Mouse (Mus musculus) gonadal fat pad, adult 2 months (tissue): ENCODE measurements around the gene Dok1. TPM values are rescaled to one million over a fixed set of nuclear protein-coding genes. Genes with fewer than 3 reads are reported as not detected.

Source experiments
- DNase-seq: peaks from one replicate; pipeline ENCODE4 v3.0.0-alpha.2; 2012; ENCODE audit warnings: low read depth
- polyA plus RNA-seq: library from polyadenylated mRNA; depleted of rRNA; stranded (reverse); fragments of >200 nt; gene quantifications from 2 replicates; pipeline ENCODE4 v1.2.3, GENCODE M21; 2012; rRNA removed

Gene Dok1
- 26.9 and 28.3 TPM in 2 replicates for polyA plus RNA-seq

DNA sequence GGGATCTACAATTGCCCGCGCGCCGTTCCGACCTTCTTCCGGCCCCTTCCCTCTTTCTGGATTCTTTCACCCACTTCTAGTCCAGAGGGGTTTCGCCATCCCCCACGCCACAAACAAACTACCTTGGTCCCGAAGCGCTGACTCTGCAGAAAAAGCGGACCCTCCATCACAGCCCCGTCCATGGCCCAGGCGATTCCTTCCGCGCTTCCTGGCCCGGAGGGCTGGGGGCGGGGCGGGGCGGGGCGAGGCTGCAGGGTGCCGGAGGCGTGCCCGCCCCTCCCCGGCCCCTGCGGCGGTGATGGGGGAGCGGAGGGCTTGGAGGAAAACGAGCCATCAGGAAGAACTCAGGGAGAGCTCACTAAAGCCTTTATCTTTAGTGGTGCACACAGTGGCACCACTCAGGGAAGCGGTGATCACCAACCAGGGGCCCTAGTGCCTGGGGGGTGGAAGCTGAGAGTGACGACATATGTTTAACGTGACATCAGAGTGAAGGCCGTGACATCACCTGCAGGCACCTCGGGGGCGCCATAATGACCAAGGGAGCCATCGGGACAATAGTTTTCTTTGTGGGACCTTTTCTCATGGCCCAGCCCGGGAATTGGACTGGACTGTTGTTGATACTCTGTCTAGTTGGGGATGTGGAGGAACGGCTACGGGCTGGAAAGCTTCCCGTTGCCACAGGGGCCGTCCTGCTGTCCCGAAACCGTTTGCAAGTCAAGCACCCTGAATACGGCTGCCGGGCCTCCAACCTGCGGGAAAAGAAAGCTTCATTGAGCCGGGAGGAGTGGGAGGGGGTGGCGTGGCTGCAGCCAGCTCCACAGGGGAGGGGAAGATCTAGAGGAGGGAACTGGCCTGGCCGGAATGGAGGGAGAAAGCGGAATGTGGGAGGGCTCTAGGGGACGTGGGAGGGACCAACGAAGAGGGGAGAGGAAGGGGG, at the start of gene Dok1, which contains the start of gene Loxl3:
TSS of gene Dok1 (minus strand) at position 223 of the 937 bp plus-strand sequence.
TSS of gene Loxl3 (plus strand) at position 925 of the 937 bp plus-strand sequence.
- no peak for DNase-seq

DNA sequence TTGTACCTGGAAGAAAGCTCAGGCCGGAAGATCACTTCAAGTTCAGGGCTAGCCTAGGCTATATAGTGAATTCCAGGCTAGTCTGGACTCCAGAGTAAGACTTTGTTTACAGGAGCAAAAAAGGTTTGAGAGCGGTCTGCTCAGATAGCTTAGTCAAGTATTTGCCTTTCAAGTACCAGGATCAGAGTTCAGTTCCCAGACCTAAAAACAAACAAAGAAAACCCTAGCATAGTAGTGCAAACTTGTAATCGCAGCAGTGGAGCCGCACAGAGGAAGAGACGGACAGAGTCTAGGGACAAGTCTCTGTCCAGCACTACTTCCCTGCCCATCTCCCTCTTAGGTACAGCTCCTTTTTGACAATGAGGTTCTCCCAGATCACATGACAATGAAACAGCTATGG, 46.9 kb upstream of the Dok1 start:
- no peak for DNase-seq

DNA sequence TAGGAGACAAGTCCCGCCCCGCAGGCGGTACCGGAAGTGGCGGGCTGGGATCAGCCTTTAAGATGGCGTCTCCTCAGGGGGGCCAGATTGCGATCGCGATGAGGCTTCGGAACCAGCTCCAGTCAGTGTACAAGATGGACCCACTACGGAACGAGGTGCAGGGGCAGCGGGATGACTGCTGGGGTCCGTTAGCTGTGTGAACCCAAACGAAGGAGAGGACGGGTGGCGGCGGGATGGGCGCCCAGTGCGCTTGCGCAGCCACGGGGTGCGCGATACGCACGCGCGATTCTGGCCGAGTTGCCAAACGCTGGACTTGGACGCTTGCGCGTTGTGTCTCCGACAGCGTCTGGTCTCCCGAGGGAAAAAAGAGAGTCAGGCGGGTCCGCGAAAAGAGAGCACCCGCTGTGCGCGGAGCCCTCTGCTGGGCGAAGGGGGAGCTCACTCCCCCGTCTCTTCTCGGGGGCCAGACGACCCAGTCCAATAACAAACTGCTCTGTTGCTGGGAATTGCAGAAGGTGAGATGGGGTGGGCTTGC, 45.1 kb upstream of the Dok1 start:
- DNase-seq = peak; percentile 60

DNA sequence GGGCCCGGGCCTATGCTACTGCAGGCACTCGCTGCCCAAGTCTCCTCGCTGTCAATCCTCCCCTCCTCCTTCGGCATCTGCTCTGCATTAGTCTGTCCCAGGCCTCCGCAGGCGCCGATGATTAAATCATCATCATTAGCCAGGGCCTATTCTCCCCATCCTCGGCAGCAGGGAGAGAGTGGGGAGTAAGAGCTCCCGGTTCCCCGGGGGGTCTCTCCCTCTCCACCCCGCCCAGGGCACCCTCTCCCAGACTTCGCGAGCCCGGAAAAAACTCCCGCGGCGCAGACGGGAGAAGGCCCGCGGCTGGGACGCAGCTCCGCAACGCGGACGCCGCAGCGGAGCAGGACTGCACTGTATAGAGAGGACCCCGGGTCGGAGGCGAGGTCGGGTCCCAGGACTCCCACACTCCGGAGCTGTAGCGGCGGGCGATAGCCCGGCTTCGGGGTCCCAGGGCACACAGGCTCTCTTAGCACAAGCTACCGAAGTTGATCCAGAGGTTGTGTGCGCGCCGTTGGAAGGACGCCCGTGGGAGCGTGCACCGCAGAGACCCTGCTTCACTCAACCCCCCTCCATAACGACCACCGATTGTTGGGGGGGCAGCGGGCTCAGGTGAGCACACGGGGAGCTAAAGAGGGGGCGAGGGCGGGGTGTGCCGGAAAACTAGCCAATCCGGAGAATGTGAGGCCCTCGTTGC, 44.5 kb upstream of the Dok1 start, which contains the start of gene Pcgf1:
TSS of gene Pcgf1 (plus strand) at position 240 of the 694 bp plus-strand sequence.
- no peak for DNase-seq

DNA sequence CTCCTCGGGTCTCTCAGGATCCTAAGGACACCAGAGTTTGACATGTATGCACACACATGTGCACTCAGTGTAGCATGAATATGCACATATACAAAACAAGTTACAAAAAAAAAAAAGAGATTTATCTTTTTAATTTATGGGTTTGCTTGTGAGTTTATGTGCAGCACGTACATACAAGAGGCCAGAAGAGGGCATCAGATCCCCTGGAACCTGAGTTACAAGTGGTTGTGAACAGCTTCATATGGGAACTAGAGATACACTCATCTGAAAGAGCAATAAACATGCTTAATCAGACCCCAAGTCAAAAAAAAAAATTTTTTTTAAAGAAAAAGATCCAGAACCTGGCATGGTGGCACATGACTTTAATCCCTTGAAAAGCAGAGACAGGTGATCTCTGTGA, 41.7 kb upstream of the Dok1 start:
- no peak for DNase-seq

DNA sequence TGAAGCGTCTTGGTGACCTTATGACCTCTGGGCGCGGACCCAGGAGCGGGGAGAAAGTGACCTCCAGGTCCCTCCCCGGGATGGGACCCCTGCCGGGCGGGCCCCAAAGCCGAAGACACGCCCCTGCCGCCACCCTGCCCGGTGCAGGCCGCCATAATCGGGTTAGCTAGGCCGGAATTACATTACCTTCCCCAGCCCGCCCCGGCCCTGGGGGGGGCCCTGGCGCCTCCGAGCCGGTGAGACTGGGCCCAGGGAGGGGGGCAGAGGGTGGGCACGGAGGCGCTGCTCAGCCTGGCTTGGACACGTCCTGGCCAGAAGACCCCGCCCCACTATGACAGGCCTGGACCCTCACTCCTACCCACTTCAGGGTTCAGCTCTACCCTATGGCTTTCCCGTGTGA, 37.9 kb upstream of the Dok1 start:
- no peak for DNase-seq

DNA sequence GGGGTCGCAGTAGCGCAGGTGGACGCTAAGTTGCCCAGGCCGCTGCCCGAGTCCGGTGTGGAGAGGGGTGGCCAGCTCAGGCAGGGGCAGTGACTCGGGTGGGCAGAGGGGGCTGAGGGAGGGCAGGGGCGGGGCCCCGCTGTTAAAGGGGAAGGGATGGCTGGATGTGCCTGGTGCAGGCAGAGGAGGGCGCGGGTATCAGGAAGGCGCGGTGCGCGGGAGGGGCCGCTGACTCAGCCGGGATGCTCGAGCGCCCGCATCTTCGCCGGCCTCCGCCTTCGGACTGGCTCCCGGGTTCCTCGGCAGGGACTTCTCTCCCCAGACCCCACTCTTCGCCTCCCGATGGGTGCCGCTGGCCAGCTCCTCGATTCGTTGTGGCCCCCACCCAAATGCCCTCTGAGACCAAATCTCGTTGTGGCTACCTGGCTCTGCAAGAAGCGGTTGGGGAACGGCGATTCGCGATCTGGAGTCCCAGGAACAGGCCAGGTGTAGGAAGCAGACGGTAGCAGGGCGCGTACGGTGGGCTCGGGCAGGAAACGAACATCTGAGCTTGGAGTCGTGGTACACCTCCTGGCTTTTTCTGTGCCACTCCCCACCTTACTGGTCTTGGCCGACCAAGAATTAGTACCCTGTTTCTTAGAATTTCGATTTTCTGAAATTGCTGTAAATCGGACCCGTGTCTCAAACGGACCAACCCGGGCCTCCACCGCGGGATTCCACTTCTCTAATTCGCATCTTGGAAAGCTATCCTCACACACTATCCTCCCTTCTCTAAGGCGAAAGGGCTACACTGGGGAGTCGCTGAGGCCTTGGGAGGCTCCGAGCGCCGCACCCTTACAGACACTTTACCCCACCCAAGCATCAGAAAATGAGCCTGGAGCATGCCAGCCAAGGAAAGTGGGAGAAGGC, 37.3 kb upstream of the Dok1 start:
- DNase-seq = no peak

DNA sequence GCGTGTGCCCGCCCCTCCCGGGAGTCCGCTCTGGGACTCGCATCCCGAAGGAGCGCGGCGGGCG, 36.8 kb upstream of the Dok1 start, which contains the start of gene Tlx2:
TSS of gene Tlx2 (minus strand) at position 47 of the 64 bp plus-strand sequence.
- DNase-seq = no peak

DNA sequence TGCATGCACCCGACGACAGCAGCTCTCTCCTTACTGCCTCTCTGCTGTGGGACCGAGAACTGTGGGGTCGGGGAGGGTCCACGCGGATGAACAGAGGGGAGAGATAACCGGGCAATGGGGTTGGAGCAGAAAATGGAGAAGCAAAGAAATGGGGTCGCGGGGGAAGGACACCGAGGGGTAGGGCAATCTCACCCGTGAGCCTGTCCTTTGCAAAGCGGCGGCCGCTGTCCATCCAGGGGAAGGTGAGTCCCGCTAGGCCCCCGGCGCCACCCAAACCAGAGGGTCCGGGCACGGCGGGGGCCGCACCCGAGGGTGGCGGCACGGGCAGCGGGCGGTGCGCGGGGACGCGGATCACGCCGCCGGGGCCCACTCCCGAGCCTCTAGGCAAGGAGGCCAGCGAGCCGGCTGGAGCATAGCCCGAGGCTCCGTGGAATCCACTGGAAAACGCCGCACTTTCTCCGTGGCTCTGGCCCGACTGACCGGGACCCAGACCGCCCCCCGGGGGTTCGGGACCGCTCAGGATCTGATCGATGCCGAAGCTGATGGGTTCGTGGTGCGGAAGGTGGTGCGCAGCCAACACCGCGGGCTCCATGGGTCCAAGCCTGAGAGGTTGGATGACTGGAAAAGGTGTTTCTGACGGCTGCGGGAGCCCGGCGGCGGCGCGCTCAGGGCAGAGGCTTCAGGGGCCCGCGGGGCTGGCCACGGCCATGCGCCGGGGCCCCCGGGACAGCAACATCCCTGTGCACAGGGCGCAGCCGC, 36.4 kb upstream of the Dok1 start:
- no peak for DNase-seq

DNA sequence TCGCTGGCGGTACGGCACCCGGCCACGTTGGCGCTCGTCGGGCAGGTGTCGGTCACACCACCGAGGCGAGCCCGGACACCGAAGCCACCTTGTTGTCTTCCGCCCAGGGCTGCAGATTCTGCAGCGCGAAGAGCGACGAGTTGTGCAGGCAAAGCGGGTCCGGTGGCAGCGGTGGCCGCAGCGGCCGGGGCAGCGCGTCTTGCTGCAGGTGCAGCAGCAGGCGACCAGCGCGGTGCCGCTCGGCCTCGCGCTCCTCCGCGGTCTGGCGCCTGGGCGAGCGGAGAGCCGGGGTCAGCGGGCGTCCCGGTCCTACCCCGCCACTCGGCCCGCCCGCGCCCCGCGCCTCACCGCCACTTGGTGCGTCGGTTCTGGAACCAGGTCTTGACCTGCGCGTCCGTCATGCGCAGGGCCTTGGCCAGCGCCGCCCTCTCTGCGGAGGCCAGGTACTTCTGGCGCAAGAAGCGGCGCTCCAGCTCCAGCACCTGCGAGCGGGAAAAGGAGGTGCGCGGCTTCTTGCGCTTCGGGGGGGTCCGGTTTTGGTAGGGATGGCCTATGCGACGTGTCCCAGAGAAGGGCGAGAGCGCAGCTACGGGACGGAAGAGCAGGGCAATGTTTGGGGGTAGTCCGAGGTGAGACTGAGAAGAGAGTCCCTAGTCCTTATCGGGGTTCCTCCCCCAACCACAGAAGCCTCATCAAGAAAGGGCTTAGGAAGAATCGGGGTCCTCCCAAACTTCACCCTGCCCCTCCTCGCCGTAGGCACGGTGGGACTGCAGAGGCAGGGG, 35.6 kb upstream of the Dok1 start:
- no peak for DNase-seq

DNA sequence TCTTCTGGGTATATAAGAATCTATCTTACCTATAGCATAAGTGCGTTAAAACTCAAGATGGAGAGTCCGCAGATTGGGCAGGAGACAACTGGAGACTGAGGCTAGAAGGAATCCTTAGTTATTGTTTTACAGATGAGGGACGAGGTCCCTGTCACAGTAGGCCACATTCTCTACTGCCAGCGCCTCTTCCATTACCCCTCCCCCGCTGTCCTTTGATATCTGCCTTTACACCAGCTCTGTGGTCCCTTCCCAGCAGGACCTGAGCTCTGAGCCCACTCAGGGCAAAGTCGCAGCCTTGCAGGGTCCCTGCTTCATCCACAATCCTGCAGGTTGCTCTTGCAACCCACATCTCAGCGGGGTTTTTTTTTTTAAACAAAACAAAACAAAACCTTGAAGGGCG, 35.0 kb upstream of the Dok1 start:
- no peak for DNase-seq

DNA sequence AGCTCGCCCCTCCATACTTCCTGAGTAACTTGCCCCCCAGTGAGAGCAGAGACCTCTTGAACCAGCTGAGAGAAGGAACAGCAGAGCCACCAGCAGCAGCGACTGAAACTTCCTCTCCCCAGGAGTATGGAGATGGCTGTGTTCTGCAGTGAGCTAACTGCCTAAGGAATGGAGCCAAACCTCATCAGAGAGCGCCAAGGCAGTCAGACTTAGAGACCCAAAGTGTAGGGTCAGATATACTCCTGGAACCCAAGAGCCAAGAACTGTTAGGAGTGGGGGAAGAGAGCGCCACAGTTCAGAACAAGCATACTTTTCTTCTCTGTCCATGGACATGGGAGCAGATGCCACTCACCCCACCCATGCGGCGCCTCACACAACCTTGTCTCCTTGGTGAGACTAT, 33.2 kb upstream of the Dok1 start:
- no peak for DNase-seq

DNA sequence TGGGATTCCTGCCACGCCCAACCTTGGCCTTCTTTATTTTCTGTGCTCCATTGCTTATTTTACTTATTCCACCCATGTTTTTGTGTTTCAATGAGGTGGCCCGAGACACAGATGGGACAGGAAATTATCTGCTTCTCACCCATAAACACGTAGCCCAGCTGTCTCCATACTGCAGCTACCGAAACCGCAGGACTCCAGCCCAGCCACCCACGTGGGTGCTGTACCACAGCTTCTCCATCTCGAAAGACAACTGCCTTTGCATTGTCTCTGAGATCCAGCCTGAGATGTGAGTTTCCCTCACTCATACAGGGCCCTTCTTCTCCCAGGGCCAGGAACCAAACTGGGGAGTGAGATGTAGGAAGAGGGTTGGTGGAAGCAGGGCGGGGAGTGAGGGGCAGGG, 32.7 kb upstream of the Dok1 start:
- no peak for DNase-seq

DNA sequence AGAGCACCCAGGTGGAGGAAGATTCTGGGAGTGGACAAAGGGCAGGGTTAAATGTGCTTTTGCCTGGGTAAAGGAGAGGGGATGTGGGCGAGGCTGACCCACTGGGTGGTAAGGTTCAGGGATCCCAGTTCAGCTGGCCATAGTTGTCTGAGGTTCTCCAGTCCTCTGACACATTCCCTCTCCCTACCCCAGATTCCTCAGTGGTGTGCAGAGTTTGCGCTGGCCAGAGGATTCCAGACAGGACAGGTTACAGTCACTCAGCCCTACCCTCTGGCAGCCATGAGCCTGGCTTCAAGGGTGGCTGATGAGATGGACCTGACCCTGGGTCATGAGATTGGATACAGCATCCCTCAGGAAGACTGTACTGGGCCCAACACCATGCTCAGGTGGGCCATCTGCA, 25.5 kb upstream of the Dok1 start:
- no peak for DNase-seq

DNA sequence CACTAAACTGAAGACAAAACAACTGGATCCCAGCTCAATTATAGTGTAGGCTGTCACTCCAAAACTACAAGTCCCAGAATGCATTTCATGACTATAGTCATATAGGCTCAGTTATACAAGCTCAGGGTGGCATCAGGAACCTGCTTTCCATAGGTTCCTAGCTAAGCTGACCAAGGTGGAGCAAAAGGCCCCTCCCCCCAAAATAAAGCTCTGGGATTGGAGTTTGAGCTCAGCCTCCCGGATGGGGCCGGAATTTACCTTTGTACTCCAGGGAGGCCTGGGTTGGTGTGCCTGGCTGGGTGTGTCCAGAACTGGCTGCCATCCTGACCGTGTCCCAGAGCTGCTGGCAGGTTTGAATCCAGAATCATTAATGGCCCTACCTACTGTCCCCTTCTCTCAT, 24.5 kb upstream of the Dok1 start, which contains the start of gene Dqx1:
TSS of gene Dqx1 (plus strand) at position 55 of the 400 bp plus-strand sequence.
- DNase-seq = peak; percentile 57

DNA sequence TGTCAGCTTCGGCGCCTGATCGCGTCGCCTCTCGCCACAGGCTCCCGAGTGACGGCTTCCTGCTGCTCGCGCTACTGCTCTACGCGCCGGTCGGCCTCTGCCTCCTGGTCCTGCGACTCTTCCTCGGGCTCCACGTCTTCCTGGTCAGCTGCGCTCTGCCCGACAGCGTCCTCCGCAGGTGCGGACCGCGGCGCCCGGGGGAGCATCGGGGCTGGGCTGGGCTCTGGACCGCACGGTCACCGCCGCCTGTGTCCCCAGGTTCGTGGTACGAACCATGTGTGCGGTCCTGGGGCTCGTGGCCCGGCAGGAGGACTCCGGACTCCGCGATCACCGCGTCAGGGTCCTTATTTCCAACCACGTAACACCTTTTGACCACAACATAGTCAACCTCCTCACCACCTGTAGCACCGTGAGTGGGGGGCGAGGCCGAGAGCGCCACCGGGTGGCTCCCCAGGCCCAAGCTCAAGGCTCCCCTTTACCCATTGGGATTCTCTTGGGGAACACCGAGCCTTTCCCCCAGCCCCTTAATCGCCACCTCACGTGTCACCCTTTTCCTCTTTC, 21.7 kb upstream of the Dok1 start, which contains the start of gene Htra2:
TSS of gene Htra2 (minus strand) at position 403 of the 561 bp plus-strand sequence.
- no peak for DNase-seq

DNA sequence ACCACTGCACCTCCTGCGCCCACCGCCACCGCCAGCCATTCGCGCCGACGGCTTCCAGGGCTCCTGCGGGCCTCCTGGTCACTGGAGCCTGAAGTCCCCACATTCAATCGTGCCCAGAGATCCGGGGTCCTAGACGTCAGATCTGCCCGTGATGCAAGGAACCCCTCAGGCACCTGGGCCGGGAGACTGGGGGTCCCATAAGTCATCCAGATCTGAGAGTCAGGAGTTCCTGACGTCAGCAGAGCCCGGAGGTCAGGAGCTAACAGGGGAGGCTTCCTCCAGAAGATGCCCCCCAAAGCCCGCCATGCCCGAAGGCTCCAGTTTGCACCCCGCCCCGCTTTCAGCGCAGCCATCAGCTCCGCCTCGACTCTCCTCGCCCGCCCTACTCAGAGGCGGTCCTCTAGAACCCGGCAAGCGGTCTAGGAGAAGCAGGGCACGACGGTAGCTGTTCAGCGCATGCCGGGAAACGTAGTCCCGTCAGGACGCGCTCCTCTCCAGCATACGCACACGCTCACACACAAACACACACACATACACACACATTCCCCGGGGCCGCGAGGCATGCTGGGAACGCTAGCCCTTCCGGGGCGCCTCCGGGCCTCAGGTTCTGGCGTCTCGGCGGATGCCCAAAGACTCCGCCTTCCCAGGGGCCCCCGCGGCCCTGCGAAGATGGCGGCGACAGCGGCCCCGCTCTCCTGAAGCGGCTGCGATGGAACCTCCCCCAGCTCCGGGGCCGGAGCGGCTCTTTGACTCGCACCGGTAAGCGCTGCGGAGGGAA, 21.0 kb upstream of the Dok1 start, which contains the start of gene Aup1:
TSS of gene Aup1 (plus strand) at position 448 of the 778 bp plus-strand sequence.
- DNase-seq = peak; percentile 60

DNA sequence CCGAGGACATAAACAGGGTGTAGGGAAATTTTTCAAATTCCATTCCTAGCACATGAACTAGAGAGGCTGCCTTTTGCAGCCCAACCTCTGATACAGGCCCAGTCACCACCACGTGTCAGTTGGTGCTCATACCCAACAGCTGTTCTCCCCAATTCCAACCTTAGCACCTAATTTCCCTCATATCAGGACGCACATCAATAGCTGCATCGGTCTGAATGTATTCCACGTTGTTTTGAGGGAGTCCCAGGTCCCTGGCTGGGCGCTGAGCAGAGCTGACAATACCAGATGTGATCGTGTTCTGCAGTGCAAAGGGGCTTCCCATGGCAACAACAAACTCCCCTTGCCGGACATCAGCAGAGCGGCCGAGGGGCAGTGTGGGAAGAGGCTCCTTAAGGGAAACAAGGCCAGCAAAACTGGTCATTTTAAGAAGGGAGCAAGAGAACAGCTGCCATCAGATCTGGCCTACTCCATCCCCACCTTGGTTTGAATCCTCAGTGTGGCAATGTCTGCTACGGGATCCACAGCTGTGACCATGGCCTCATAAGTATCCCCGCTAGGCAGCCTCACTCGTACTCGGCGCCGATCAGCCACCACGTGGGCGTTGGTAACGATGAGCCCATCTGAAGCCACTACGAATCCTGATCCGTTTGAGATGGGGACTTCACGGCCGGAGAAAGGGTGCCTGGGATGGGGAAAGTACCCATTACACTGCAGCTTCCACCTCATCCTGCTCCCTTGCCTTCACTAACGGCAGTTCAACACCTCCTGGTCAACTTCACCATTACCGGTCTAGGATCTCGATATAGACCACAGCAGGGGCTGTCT, 20.1 kb upstream of the Dok1 start:
- no peak for DNase-seq
